Mouse (Mus musculus): ENCODE measurements at regions not wholly inside any gene's neighbourhood (a gene's known extent, or its start where the extent isn't known, plus 50 kb on each side); places are given as distances from the start of the nearest gene placed in this dataset.
A peak's percentile ranks its signal among the peaks of the same experiment; 100 is the strongest.

GRCm38 (mm10) chr14:17083907-17084306, 265.0 kb upstream of the Rarb start:
- Histone ChIP-seq H3K9ac (ENCODE audit: low read depth, low read length) (no peak overlapping the region), H3K27me3 (replicated peaks; ENCODE audit: control insufficient read depth, insufficient read depth, low read length) (no peaks in the 10 kb centered on the region), H3K4me2 (no peak overlapping the region), H3K4me3 (ENCODE audit: low read depth, low read length) (no peak overlapping the region), H3K36me3 (ENCODE audit: control insufficient read depth, insufficient read depth, low read length) (no peaks in the 10 kb centered on the region), H3K27ac (ENCODE audit: low read depth, low read length) (no peak overlapping the region), H3K9me3 (ENCODE audit: control insufficient read depth, low read length) (no peaks in the 10 kb centered on the region), H3K4me1 (replicated peaks; ENCODE audit: control insufficient read depth, insufficient read depth, low read length) (no peaks in the 10 kb centered on the region)
- ATAC-seq (replicated peaks; ENCODE audit: low FRiP score) (no peak), DNase-seq (ENCODE audit: low spot score) (no peak)
- WGBS, result 56% methylated on average over 2 of the region's 2 CpGs

GRCm38 (mm10) chr14:17081904-17082303, 262.9 kb upstream of the Rarb start:
- ATAC-seq (replicated peaks; ENCODE audit: low FRiP score) (no peak), DNase-seq (ENCODE audit: low spot score) (no peak)
- Histone ChIP-seq H3K4me2 (no peak overlapping the region), H3K4me3 (ENCODE audit: low read depth, low read length) (no peak overlapping the region), H3K36me3 (ENCODE audit: control insufficient read depth, insufficient read depth, low read length) (no peaks in the 10 kb centered on the region), H3K27ac (ENCODE audit: low read depth, low read length) (no peak overlapping the region), H3K9ac (ENCODE audit: low read depth, low read length) (no peak overlapping the region), H3K27me3 (replicated peaks; ENCODE audit: control insufficient read depth, insufficient read depth, low read length) (no peaks in the 10 kb centered on the region), H3K9me3 (ENCODE audit: control insufficient read depth, low read length) (no peaks in the 10 kb centered on the region), H3K4me1 (replicated peaks; ENCODE audit: control insufficient read depth, insufficient read depth, low read length) (no peaks in the 10 kb centered on the region)
- 22% methylated on average over 2 of the region's 2 CpGs for WGBS

GRCm38 (mm10) chr14:17079513-17079912, 260.6 kb upstream of the Rarb start:
- Histone ChIP-seq H3K4me2 (no peak overlapping the region), H3K4me1 (replicated peaks; ENCODE audit: control insufficient read depth, insufficient read depth, low read length) (no peaks in the 10 kb centered on the region), H3K9ac (ENCODE audit: low read depth, low read length) (no peak overlapping the region), H3K36me3 (ENCODE audit: control insufficient read depth, insufficient read depth, low read length) (no peaks in the 10 kb centered on the region), H3K9me3 (ENCODE audit: control insufficient read depth, low read length) (no peaks in the 10 kb centered on the region), H3K27me3 (replicated peaks; ENCODE audit: control insufficient read depth, insufficient read depth, low read length) (no peaks in the 10 kb centered on the region), H3K4me3 (ENCODE audit: low read depth, low read length) (no peak overlapping the region), H3K27ac (ENCODE audit: low read depth, low read length) (no peak overlapping the region)
- ATAC-seq (replicated peaks; ENCODE audit: low FRiP score), result no peak
- 71% methylated on average over 2 of the region's 2 CpGs for WGBS
- DNase-seq (ENCODE audit: low spot score), result no peak

GRCm38 (mm10) chr14:17061358-17061757, 242.4 kb upstream of the Rarb start:
- no peak for ATAC-seq (replicated peaks; ENCODE audit: low FRiP score)

GRCm38 (mm10) chr14:17058438-17058837, 239.5 kb upstream of the Rarb start:
- H3K36me3 ChIP-seq (ENCODE audit: control insufficient read depth, insufficient read depth, low read length), result no peaks in the 10 kb centered on the region
- 89% methylated on average over 1 of the region's 1 CpGs for whole genome bisulfite sequencing
- no peak overlapping the region for H3K4me3 ChIP-seq (ENCODE audit: low read depth, low read length)
- no peak overlapping the region for H3K4me2 ChIP-seq
- no peaks in the 10 kb centered on the region for H3K27me3 ChIP-seq (replicated peaks; ENCODE audit: control insufficient read depth, insufficient read depth, low read length)
- ATAC-seq (replicated peaks; ENCODE audit: low FRiP score) (no peak), DNase-seq (ENCODE audit: low spot score) (no peak)
- no peak overlapping the region for H3K27ac ChIP-seq (ENCODE audit: low read depth, low read length)
- H3K9ac ChIP-seq (ENCODE audit: low read depth, low read length), result no peak overlapping the region
- H3K9me3 ChIP-seq (ENCODE audit: control insufficient read depth, low read length), result no peaks in the 10 kb centered on the region
- no peaks in the 10 kb centered on the region for H3K4me1 ChIP-seq (replicated peaks; ENCODE audit: control insufficient read depth, insufficient read depth, low read length)

More at GRCm38 (mm10) chr14:17061358-17061757, 242.4 kb upstream of the Rarb start:
- Histone ChIP-seq H3K36me3 (ENCODE audit: control insufficient read depth, insufficient read depth, low read length) (no peaks in the 10 kb centered on the region), H3K9ac (ENCODE audit: low read depth, low read length) (no peak overlapping the region), H3K4me2 (no peak overlapping the region), H3K27me3 (replicated peaks; ENCODE audit: control insufficient read depth, insufficient read depth, low read length) (no peaks in the 10 kb centered on the region), H3K27ac (ENCODE audit: low read depth, low read length) (no peak overlapping the region), H3K4me1 (replicated peaks; ENCODE audit: control insufficient read depth, insufficient read depth, low read length) (no peaks in the 10 kb centered on the region), H3K9me3 (ENCODE audit: control insufficient read depth, low read length) (no peaks in the 10 kb centered on the region), H3K4me3 (ENCODE audit: low read depth, low read length) (no peak overlapping the region)
- DNase-seq (ENCODE audit: low spot score), result no peak
- 66% methylated on average over 1 of the region's 1 CpGs for WGBS

- no peak for DNase-seq (ENCODE audit: low spot score)
- Histone ChIP-seq H3K4me2 (no peak overlapping the region), H3K9me3 (ENCODE audit: control insufficient read depth, low read length) (no peaks in the 10 kb centered on the region), H3K27me3 (replicated peaks; ENCODE audit: control insufficient read depth, insufficient read depth, low read length) (no peaks in the 10 kb centered on the region), H3K9ac (ENCODE audit: low read depth, low read length) (no peak overlapping the region), H3K4me1 (replicated peaks; ENCODE audit: control insufficient read depth, insufficient read depth, low read length) (no peaks in the 10 kb centered on the region), H3K4me3 (ENCODE audit: low read depth, low read length) (no peak overlapping the region), H3K36me3 (ENCODE audit: control insufficient read depth, insufficient read depth, low read length) (no peaks in the 10 kb centered on the region), H3K27ac (ENCODE audit: low read depth, low read length) (no peak overlapping the region)
- WGBS, result 87% methylated on average over 3 of the region's 3 CpGs
- no peak for ATAC-seq (replicated peaks; ENCODE audit: low FRiP score)
Measured at GRCm38 (mm10) chr14:17057355-17057754, 238.4 kb upstream of the Rarb start.

GRCm38 (mm10) chr14:17055741-17056140, 236.8 kb upstream of the Rarb start:
- peak; percentile 65 for ATAC-seq (replicated peaks; ENCODE audit: low FRiP score)
- no peak overlapping the region for H3K9ac ChIP-seq (ENCODE audit: low read depth, low read length)
- 33% methylated on average over 1 of the region's 1 CpGs for WGBS

GRCm38 (mm10) chr14:17054381-17054780, 235.4 kb upstream of the Rarb start:
- no peaks in the 10 kb centered on the region for H3K9me3 ChIP-seq (ENCODE audit: control insufficient read depth, low read length)
- H3K9ac ChIP-seq (ENCODE audit: low read depth, low read length), result no peak overlapping the region
- H3K4me2 ChIP-seq, result no peak overlapping the region
- H3K36me3 ChIP-seq (ENCODE audit: control insufficient read depth, insufficient read depth, low read length), result no peaks in the 10 kb centered on the region
- 62% methylated on average over 3 of the region's 3 CpGs for WGBS
- H3K4me3 ChIP-seq (ENCODE audit: low read depth, low read length), result no peak overlapping the region
- H3K4me1 ChIP-seq (replicated peaks; ENCODE audit: control insufficient read depth, insufficient read depth, low read length), result no peaks in the 10 kb centered on the region
- ATAC-seq (replicated peaks; ENCODE audit: low FRiP score), result no peak
- H3K27ac ChIP-seq (ENCODE audit: low read depth, low read length), result no peak overlapping the region
- no peaks in the 10 kb centered on the region for H3K27me3 ChIP-seq (replicated peaks; ENCODE audit: control insufficient read depth, insufficient read depth, low read length)
- no peak for DNase-seq (ENCODE audit: low spot score)

More at GRCm38 (mm10) chr14:17055741-17056140, 236.8 kb upstream of the Rarb start:
- H3K27ac ChIP-seq (ENCODE audit: low read depth, low read length), result no peak overlapping the region
- H3K4me1 ChIP-seq (replicated peaks; ENCODE audit: control insufficient read depth, insufficient read depth, low read length), result no peaks in the 10 kb centered on the region
- no peak overlapping the region for H3K4me3 ChIP-seq (ENCODE audit: low read depth, low read length)
- DNase-seq (ENCODE audit: low spot score), result no peak
- no peaks in the 10 kb centered on the region for H3K36me3 ChIP-seq (ENCODE audit: control insufficient read depth, insufficient read depth, low read length)
- H3K9me3 ChIP-seq (ENCODE audit: control insufficient read depth, low read length), result no peaks in the 10 kb centered on the region
- no peak overlapping the region for H3K4me2 ChIP-seq
- no peaks in the 10 kb centered on the region for H3K27me3 ChIP-seq (replicated peaks; ENCODE audit: control insufficient read depth, insufficient read depth, low read length)

- H3K36me3 ChIP-seq (ENCODE audit: control insufficient read depth, insufficient read depth, low read length), result no peaks in the 10 kb centered on the region
- no peak for ATAC-seq (replicated peaks; ENCODE audit: low FRiP score)
- DNase-seq (ENCODE audit: low spot score), result no peak
- 54% methylated on average over 2 of the region's 2 CpGs for WGBS
- H3K27me3 ChIP-seq (replicated peaks; ENCODE audit: control insufficient read depth, insufficient read depth, low read length), result no peaks in the 10 kb centered on the region
- H3K9ac ChIP-seq (ENCODE audit: low read depth, low read length), result no peak overlapping the region
- H3K4me2 ChIP-seq, result no peak overlapping the region
- H3K4me1 ChIP-seq (replicated peaks; ENCODE audit: control insufficient read depth, insufficient read depth, low read length), result no peaks in the 10 kb centered on the region
- H3K4me3 ChIP-seq (ENCODE audit: low read depth, low read length), result no peak overlapping the region
- no peak overlapping the region for H3K27ac ChIP-seq (ENCODE audit: low read depth, low read length)
- H3K9me3 ChIP-seq (ENCODE audit: control insufficient read depth, low read length), result no peaks in the 10 kb centered on the region
Measured at GRCm38 (mm10) chr14:17046808-17047207, 227.9 kb upstream of the Rarb start.
